Mouse (Mus musculus): Measurements from ENCODE around the gene Sowaha.

GRCm38 (mm10) chr11:53493243-53493955 lies 13.3 kb upstream of the Sowaha start:
- TF ChIP-seq EP300 (IDR thresholded peaks at IDR 0.05) (no peak), CTCF (IDR thresholded peaks at IDR 0.05) (no peak)

Data from lung, postnatal 0 days (tissue).